Mouse (Mus musculus): ENCODE measurements around the gene Slc11a1.

The Slc11a1 gene

DNA sequence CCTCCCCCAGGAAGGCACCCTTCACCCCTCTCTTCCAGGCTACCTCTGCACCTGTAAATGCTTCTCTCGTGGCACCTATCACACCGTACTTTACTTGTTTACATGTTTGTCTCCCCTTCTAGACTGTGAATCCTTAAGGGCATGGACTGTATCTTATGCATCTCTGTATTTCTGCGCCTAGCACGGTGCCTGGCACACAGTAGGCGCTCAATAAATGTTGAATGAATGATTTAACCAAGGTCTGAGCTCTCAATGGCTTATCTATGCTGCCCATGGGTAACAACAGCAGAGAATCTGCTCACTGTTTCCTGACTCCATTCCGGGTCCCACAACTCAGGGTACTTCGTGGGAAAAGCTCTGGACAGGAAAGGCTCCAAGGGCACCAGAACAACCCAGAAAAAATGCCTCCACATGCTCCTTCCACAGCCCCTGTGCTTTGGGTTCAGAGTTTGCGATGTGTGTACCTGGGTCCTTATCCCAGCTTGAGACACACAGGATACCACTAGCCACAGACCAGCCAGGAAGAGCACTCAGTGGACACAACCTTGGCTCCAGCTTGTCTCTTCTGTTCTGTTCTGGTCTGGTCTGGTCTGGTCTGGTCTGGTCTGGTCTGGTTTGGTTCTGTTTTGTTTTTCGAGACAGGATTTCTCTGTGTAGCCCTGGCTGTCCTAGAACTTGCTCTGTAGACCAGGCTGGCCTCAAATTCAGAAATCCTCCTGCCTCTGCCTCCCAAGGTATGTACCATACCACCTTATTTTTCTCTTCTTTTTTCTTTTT is 21.4 kb upstream of the Slc11a1 start:
- in situ Hi-C loops (cut with MboI, MseI): no loop called here

- in situ Hi-C loops (cut with MboI, MseI): no loop called here
These were observed 17.5 kb upstream of the Slc11a1 start for GRCm38 (mm10) chr1:74357531-74357930.

- in situ Hi-C loops (cut with MboI, MseI): no loop called here
These were observed 15.0 kb upstream of the Slc11a1 start for GRCm38 (mm10) chr1:74359952-74360517.

DNA sequence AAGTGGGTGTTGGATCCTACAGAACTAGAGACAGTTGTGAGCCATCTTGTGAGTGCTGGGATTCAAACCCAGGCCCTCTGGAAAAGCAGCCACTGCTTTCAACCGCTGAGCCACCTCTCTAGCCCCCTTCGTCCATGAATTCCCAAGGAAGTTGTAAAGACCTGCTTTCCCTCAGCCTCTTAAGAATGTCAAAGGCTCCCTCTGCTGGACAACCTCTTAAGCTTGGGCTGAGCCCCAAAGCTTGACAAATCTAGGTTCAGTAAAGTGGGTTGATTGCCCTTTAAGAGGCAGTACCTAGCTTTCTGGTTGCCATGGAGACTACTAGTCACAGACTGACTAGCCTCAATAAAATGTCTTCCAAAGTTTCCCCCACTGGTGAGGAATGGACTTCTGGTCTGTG is 13.2 kb upstream of the Slc11a1 start, which contains the start of gene Catip:
Gene Catip, plus strand, starts transcription at position 297 of the 400 bp plus-strand sequence.
- in situ Hi-C loops (cut with MboI, MseI): no loop called here

DNA sequence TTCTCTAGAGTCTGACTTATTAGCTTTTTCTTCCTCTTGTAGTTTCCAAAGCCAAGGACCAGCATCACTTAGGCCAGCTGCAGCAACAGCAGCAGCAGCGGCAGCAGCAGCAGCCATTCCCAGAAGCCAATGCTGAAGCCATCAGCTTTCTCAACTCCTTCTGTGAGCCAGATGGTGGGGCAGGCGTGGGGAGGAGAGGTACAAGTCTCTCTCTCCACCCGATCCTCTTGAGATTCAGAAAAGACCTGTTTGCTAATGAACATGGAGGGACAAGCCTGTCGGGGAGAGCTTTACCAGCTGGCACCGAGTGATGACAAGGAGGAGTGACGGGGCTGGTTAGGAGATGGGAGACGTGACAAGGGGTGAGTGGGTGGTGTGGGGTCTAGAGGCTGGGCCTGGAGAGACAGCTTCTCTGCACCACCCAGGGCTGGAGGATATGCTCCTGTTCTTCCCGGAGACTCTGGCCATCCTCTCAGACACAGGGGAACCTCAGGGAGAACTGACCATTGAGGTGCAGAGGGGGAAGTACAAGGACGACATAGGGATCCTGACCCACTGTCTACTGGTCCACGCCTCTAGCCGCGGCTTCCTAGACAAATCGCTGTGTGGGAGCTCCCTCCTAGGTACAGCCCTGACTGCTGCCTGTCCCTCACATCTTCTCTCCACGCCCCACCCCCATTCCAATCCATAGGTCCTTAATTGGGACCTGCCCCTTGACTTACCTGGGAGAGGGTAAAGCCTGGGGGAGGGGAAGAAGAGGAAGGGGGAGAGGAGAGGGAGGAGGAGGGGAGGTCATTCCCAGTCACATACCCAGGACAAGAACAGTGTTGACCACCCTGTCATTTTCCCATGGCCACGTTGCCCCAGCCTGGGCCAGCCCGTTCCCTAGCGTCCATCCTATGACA is 12.4 kb upstream of the Slc11a1 start:
- in situ Hi-C loops (cut with MboI, MseI): no loop called here

- in situ Hi-C loops (cut with MboI, MseI): no loop called here
These were observed 11.6 kb upstream of the Slc11a1 start for GRCm38 (mm10) chr1:74363437-74363836.

- in situ Hi-C loops (cut with MboI, MseI): no loop called here
These were observed 10.7 kb upstream of the Slc11a1 start for GRCm38 (mm10) chr1:74364270-74364669.

- in situ Hi-C loops (cut with MboI, MseI): no loop called here
These were observed 6.9 kb upstream of the Slc11a1 start for GRCm38 (mm10) chr1:74367886-74368645.

- in situ Hi-C loops (cut with MboI, MseI): no loop called here
These were observed 5.0 kb upstream of the Slc11a1 start for GRCm38 (mm10) chr1:74370040-74370439.

DNA sequence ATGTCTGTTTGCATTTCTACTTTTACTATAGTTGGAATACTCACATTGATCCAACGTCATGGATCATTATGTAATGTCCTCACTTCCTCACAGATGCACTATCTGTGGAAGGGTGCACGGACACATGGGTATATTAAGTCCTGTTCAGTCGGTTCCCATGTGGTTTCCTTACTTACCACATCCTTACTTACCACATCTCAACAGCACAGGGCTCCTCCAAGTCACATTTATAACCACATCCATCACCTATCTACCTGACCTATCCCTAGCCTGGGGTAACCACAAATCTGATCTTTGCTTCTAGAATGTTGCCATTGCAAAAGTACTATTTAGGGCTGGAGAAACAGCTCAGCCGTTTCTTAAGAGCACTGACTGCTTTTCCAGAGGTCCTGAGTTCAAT is 1.6 kb upstream of the Slc11a1 start:
- in situ Hi-C loops (cut with MboI, MseI): no loop called here

- in situ Hi-C loops (cut with MboI, MseI): no loop called here
These were observed 566 bp downstream of the Slc11a1 start for GRCm38 (mm10) chr1:74375561-74375960.

GRCm38 (mm10) chr1:74376396-74376795 is 1.4 kb downstream of the Slc11a1 start:
- in situ Hi-C loops (cut with MboI, MseI): no loop called here

GRCm38 (mm10) chr1:74379058-74379504 is 4.1 kb downstream of the Slc11a1 start:
- in situ Hi-C loops (cut with MboI, MseI): no loop called here

DNA sequence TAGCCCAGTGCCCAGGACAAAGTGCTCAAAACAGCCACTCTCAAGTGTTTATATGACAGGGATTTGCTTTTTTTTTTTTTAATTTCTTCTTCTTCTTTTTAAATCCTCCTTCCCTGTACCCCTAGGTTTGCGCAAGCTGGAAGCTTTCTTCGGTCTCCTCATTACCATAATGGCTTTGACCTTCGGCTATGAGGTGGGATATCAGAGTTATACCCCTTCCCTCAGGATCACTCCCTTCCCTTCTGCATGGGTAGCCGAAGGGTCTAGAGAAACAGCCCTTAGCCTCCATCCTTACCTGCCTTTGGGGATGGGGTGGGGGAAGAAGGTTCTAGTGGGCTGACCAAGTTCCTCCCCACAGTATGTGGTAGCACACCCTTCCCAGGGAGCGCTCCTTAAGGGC is 5.5 kb downstream of the Slc11a1 start:
- in situ Hi-C loops (cut with MboI, MseI): loop anchor here (5.0 kb wide), 1 partner anchor 83 kb away; no protein-coding TSS in a partner anchor

DNA sequence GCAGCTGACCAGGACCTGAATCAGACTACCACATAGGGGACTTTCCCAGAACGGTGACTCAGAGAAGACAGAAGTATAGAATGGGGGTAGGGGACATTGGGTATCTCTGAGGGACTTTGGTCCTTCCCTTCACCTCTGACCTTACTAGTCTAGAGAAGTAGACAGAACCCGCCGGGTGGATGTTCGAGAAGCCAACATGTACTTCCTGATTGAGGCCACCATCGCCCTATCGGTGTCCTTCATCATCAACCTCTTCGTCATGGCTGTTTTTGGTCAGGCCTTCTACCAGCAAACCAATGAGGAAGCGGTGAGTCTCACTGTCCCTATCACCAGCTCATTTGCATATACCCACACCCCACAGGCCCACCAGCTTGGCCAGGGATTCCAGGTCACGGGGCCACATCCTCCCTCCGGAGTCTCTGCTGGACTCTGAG is 6.6 kb downstream of the Slc11a1 start:
- in situ Hi-C loops (cut with MboI, MseI): loop anchor here (5.0 kb wide), 1 partner anchor 84 kb away; no protein-coding TSS in a partner anchor

- in situ Hi-C loops (cut with MboI, MseI): loop anchor here (5.0 kb wide), 1 partner anchor 86 kb away; no protein-coding TSS in a partner anchor
These were observed 8.4 kb downstream of the Slc11a1 start for GRCm38 (mm10) chr1:74383385-74383784.

GRCm38 (mm10) chr1:74384525-74384924 is 9.5 kb downstream of the Slc11a1 start:
- in situ Hi-C loops (cut with MboI, MseI): loop anchor here (5.0 kb wide), 1 partner anchor 87 kb away; no protein-coding TSS in a partner anchor

- in situ Hi-C loops (cut with MboI, MseI): no loop called here
These were observed 10.1 kb downstream of the Slc11a1 start for GRCm38 (mm10) chr1:74385064-74385463.

DNA sequence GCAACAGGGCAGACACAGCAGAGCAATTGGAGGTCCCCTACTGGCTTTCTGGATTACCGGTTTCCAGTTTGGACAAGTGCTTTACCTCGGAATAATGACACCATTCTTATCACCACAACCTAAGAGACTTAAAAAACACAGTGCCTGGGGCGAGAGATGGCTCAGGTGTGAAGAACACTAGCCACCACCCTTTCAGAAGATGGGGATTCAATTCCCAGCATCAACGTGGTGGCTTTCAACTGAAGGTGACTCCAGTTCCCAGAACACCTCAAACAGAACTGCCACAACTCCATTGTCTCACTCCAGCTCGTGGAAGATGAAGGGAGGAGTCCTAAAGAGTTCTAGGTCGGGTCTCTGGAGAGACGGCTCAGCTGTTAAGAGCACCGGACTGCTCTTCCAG is 10.5 kb downstream of the Slc11a1 start:
- in situ Hi-C loops (cut with MboI, MseI): no loop called here

DNA sequence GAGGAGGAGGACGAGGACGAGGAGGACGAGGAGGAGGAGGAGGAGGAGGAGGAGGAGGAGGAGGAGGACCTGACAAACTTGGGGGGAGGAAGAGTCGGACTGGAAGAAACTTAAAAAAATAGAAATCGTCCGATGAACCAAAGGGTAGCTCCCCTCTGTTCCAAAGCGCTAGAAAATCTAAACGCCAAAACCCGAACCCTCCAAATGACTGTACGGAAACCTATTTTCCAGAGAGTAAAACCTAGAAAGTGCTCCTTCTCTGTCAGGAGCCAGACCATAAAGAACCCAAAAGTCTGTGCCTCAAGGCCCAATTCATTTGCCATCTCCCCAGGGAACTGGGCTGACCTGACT is 11.3 kb downstream of the Slc11a1 start:
- in situ Hi-C loops (cut with MboI, MseI): no loop called here

GRCm38 (mm10) chr1:74386714-74387385 is 11.9 kb downstream of the Slc11a1 start:
- in situ Hi-C loops (cut with MboI, MseI): no loop called here
